Mouse (Mus musculus) forebrain, embryonic 14.5 days (tissue): ENCODE data around the gene Snrnp35. TPM values are rescaled to one million over a fixed set of nuclear protein-coding genes. Genes with fewer than 3 reads are reported as not detected.
A peak's percentile ranks its signal among the peaks of the same experiment; 100 is the strongest.

ENCODE experiments used
- ATAC-seq: fragments of 200-750 bp; cut with Nextera tagmentation; 2 replicates; pipeline ENCODE4 v1.8.0; 2017; ENCODE audit warnings: mild to moderate bottlenecking, moderate library complexity
- DNase-seq: peaks from one replicate; pipeline ENCODE4 v3.0.0-alpha.2; 2015; ENCODE audit warnings: low spot score
- H3K27ac ChIP-seq: fragments of 300-500 bp; sonication (generic); 2 replicates; pipeline ENCODE4 v1.5.1; 2014; ENCODE audit warnings: low read depth, mild to moderate bottlenecking, control low read depth, low read length, moderate library complexity
- H3K27me3 ChIP-seq: fragments of 300-500 bp; sonication (generic); replicated peaks from 2 replicates; pipeline ENCODE4 v1.6.1; 2014; ENCODE audit warnings: low read length, control low read depth, mixed read lengths; ENCODE audit not compliant: control insufficient read depth, insufficient read depth
- H3K36me3 ChIP-seq: fragments of 300-500 bp; sonication (generic); 2 replicates; pipeline ENCODE4 v1.6.1; 2014; ENCODE audit warnings: low read length, control low read depth; ENCODE audit not compliant: control insufficient read depth, insufficient read depth
- H3K4me1 ChIP-seq: fragments of 300-500 bp; sonication (generic); 2 replicates; pipeline ENCODE4 v1.6.1; 2014; ENCODE audit warnings: antibody characterized with exemption, low read length, control low read depth; ENCODE audit not compliant: control insufficient read depth, insufficient read depth
- H3K4me2 ChIP-seq: fragments of 300-500 bp; sonication (generic); 2 replicates; pipeline ENCODE4 v1.6.1; 2014; ENCODE audit warnings: mild to moderate bottlenecking, control low read depth, low read length
- H3K4me3 ChIP-seq: fragments of 300-500 bp; sonication (generic); 2 replicates; pipeline ENCODE4 v1.5.1; 2014; ENCODE audit warnings: low read depth, low read length, control low read depth
- H3K9ac ChIP-seq: fragments of 300-500 bp; sonication (generic); 2 replicates; pipeline ENCODE4 v1.6.1; 2014; ENCODE audit warnings: mild to moderate bottlenecking, low read length, control low read depth, moderate library complexity
- H3K9me3 ChIP-seq: fragments of 300-500 bp; sonication (generic); replicated peaks from 2 replicates; pipeline ENCODE4 v1.6.1; 2016; ENCODE audit warnings: low read length, control low read depth, mixed read lengths; ENCODE audit not compliant: control insufficient read depth
- whole genome bisulfite sequencing: fragments of 180-500 bp; shearing (Covaris S2); extraction: QIAGEN DNeasy Blood & Tissue Kit; methylation state at CpG from one replicate; pipeline ENCODE4 v1.1.7; 2014; 5-methylcytosine and 5-hydroxymethylcytosine counted together
- polyA plus RNA-seq: library from polyadenylated mRNA; unstranded; fragments of >200 nt; fragmentation: Nextera tagmentation; extraction: Ambion mirVana; gene quantifications from 2 replicates; pipeline ENCODE4 v1.2.1, GENCODE M21; 2014

Snrnp35 gene
- 14.3 and 14.7 TPM in 2 replicates for polyA plus RNA-seq

- WGBS: under 1% methylated on average over 48 of the region's 48 CpGs
- Histone ChIP-seq H3K36me3 (no peaks in the 10 kb centered on the region), H3K27ac (peak within 1 kb of the TSS; percentile 99), H3K9ac (peak within 1 kb of the TSS; percentile 77), H3K4me1 (peaks cover 13% of the 10 kb centered on the region), H3K4me3 (peak within 1 kb of the TSS; percentile 65), H3K9me3 (no peaks in the 10 kb centered on the region), H3K4me2 (peak within 1 kb of the TSS; percentile 73), H3K27me3 (no peaks in the 10 kb centered on the region)
- peak; percentile 91 for DNase-seq
- ATAC-seq: peak; percentile 92
Observed at GRCm38 (mm10) chr5:124482966-124483654, at the start of gene Snrnp35. Snrnp35 (plus strand) TSS chr5:124483134.

DNA sequence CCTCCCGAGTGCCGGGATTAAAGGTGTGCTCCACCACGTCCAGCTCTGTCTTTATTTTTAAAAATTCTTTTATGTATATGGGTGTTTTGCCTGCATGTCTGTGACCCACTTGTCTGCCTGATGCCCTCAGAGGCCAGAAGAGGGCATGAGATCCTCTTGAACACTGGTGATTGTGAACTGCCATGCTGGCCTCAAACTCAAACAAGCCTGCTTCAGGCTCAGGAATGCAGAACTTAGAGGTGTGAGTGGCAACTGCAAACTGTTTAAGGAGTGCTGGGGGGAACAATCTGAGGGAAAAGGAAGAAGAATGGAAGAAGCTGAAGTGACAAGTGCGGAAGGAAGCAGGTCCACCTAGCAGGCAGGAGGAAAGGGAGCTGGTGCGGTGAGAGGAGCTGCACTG, 44.7 kb upstream of the Snrnp35 start:
- H3K4me1 ChIP-seq: peaks cover 8% of the 10 kb centered on the region
- WGBS: 91% methylated on average over 5 of the region's 5 CpGs
- H3K4me2 ChIP-seq: no peak overlapping the region
- no peaks in the 10 kb centered on the region for H3K36me3 ChIP-seq
- no peak overlapping the region for H3K27ac ChIP-seq
- H3K9me3 ChIP-seq: no peaks in the 10 kb centered on the region
- H3K9ac ChIP-seq: no peak overlapping the region
- H3K4me3 ChIP-seq: no peak overlapping the region
- ATAC-seq (no peak), DNase-seq (no peak)
- H3K27me3 ChIP-seq: no peaks in the 10 kb centered on the region

DNA sequence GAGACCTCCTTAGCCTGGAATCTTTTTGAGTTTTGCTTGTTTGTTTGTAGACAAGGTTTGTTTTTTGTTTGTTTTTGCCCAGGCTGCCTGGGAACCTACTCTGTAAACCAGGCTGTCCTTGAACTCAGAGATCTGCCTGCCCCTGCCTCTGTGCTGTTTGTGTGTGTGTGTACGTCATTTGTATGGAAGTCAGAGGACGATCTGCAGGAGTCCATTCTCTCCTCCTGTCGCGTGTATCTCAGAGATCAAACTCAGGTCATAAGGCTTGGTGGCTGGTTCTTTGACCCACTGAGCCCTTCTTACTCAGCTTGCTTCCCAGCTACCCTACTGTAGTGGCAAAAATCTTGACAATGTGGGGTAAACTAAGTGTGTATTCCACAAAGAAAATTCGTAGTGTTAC, 44.2 kb upstream of the Snrnp35 start:
- Histone ChIP-seq H3K9me3 (no peaks in the 10 kb centered on the region), H3K27ac (no peak overlapping the region), H3K4me1 (peaks cover 8% of the 10 kb centered on the region), H3K27me3 (no peaks in the 10 kb centered on the region), H3K4me3 (no peak overlapping the region), H3K4me2 (peak overlapping the region; percentile 98; the same call in 1 of the 2 replicates), H3K9ac (no peak overlapping the region), H3K36me3 (no peaks in the 10 kb centered on the region)
- ATAC-seq (no peak), DNase-seq (no peak)
- WGBS: 67% methylated on average over 5 of the region's 5 CpGs

- no peaks in the 10 kb centered on the region for H3K27me3 ChIP-seq
- peak within 1 kb of the TSS; percentile 77 for H3K4me3 ChIP-seq
- H3K36me3 ChIP-seq: no peaks in the 10 kb centered on the region
- 1% methylated on average over 34 of the region's 34 CpGs for WGBS
- ATAC-seq: peak; percentile 98
- peak within 1 kb of the TSS; percentile 82 for H3K27ac ChIP-seq
- peak within 1 kb of the TSS; percentile 66 for H3K9ac ChIP-seq
- no peaks in the 10 kb centered on the region for H3K9me3 ChIP-seq
- peaks cover 8% of the 10 kb centered on the region for H3K4me1 ChIP-seq
- peak within 1 kb of the TSS; percentile 98 for H3K4me2 ChIP-seq
- peak; percentile 96 for DNase-seq
Observed at GRCm38 (mm10) chr5:124439447-124440093, 43.4 kb upstream of the Snrnp35 start, which contains the start of gene Kmt5a. Kmt5a (plus strand) TSS chr5:124439930.

GRCm38 (mm10) chr5:124440094-124440701, 42.7 kb upstream of the Snrnp35 start:
- WGBS: under 1% methylated on average over 30 of the region's 30 CpGs
- peak; percentile 67 for ATAC-seq
- Histone ChIP-seq H3K4me3 (peak overlapping the region; percentile 77), H3K9ac (peak overlapping the region; percentile 66), H3K36me3 (no peaks in the 10 kb centered on the region), H3K27ac (peak overlapping the region; percentile 82), H3K4me1 (peaks cover 11% of the 10 kb centered on the region), H3K9me3 (no peaks in the 10 kb centered on the region), H3K4me2 (peak overlapping the region; percentile 98), H3K27me3 (no peaks in the 10 kb centered on the region)
- DNase-seq: peak; percentile 68

DNA sequence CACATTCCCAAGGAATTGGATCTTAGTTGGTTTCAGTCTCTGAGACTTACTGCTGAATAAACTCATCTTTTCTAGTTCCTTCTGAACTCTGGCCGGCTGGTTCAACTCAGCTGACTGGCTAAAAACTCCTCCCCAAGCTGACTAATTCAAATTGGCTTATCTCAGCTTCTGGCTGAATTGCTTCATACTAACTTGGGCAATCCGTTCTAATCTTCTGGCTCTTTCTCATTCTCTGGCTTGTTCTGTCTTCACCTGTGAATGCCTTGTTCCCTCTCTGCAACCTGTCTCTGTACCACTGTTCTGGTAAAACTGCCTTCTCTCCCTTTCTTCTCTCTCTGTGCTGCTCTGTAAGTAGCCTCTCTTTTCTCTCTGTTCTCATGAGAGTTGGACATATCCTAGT, 40.3 kb upstream of the Snrnp35 start:
- Histone ChIP-seq H3K4me2 (no peak overlapping the region), H3K4me1 (peaks cover 20% of the 10 kb centered on the region), H3K27me3 (no peaks in the 10 kb centered on the region), H3K27ac (no peak overlapping the region), H3K36me3 (peaks cover 9% of the 10 kb centered on the region), H3K4me3 (no peak overlapping the region), H3K9ac (no peak overlapping the region), H3K9me3 (no peaks in the 10 kb centered on the region)
- 89% methylated on average over 2 of the region's 2 CpGs for WGBS
- ATAC-seq (no peak), DNase-seq (no peak)

DNA sequence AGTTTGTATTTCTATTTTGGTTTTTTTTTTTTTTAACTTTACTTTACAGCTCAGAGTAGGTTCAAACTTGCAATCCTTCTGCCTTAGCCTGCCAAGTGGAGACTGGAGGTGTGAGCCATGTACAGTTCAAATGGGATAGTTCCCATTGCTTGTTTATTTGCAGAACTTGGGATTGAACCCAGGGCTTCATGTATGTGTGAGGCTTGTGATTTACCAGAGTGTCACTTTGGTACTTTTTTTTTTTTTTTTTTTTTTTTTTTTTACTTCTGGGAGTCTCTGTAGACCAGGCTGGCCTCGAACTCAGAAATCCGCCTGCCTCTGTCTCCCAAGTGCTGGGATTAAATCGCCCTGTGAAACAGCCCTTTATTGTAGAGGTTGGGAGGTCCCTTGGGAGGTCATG, 38.7 kb upstream of the Snrnp35 start:
- 73% methylated on average over 3 of the region's 3 CpGs for WGBS
- Histone ChIP-seq H3K27ac (no peak overlapping the region), H3K9me3 (no peaks in the 10 kb centered on the region), H3K36me3 (peaks cover 25% of the 10 kb centered on the region), H3K27me3 (no peaks in the 10 kb centered on the region), H3K4me2 (peak overlapping the region; percentile 75; the same call in 1 of the 2 replicates), H3K9ac (no peak overlapping the region), H3K4me3 (no peak overlapping the region), H3K4me1 (peaks cover 20% of the 10 kb centered on the region)
- ATAC-seq (no peak), DNase-seq (no peak)

DNA sequence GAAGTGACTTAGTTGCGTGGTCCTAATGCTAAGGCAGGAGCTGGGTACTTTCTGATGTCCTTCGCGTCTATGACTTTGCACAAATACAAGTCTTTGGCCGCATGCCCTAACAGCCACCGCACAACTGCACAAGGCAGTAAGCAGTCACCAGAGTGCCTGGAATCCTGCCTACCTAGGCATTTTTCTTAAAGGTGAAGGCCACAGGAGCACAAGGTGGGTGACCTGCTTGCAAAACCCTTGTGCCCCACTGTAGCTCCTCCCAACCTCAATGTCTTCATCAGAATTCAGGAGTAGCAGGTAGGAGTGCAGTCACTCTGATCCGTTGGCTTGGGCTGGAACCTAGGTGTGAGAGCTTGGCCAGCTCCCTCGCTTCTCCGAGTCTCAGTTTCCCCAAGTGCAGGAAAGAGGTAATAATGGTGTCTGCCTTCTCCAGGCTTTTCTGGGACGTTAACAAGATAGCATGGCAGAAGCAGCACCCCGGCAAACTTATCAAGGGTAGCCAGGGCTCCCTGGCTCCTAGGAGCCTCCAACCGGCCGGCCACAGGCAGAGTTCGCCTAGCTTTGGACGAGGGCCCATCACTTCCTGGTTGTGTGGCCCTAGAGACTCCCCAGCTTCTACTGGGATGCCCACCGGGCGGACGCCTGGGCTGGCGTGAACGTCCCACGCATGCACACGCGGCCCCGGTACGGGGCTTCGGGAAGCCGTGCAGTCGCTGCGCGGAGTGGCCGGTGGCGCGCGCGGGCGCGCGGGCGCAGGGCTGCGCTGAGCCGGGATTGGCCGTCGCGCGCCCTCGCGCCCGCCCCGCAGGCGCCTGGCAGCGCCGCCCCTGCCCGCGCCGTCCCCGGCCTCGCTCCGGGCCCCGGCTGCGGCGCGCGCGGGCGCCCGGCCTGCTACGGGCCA, 38.0 kb upstream of the Snrnp35 start:
- Histone ChIP-seq H3K27ac (peak overlapping the region; percentile 77), H3K9me3 (no peaks in the 10 kb centered on the region), H3K27me3 (no peaks in the 10 kb centered on the region), H3K4me2 (peak overlapping the region; percentile 75), H3K36me3 (peaks cover 32% of the 10 kb centered on the region), H3K4me1 (peaks cover 20% of the 10 kb centered on the region), H3K4me3 (peak overlapping the region; percentile 79), H3K9ac (peak overlapping the region; percentile 93)
- DNase-seq (peak; percentile 88), ATAC-seq (peak; percentile 94)
- WGBS: 4% methylated on average over 65 of the region's 66 CpGs
